Mouse (Mus musculus) left cerebral cortex, adult 18-20 months (tissue): ENCODE results near the gene Grid2. TPM values are rescaled to one million over a fixed set of nuclear protein-coding genes. Genes with fewer than 3 reads are reported as not detected.
"Not testable (repeated sequence)": the region's sequence is repeated elsewhere in the genome, so short reads cannot be mapped to it uniquely, and the experiment has no call there.

Experiments used
- DNase-seq, 2 experiments: peaks; one replicate each; pipeline ENCODE4 v3.0.0; 2021 to 2022; ENCODE audit warnings: low spot score in 2 of 2, mixed read lengths in 1 of 2
- long read RNA-seq, 2 experiments: library from polyadenylated mRNA; stranded (forward); transcript quantifications; one replicate each; pipeline ENCODE4 v2.0.0; 2021
- total RNA-seq, 2 experiments: library from RNA; stranded (reverse); gene quantifications; 2 replicates each; pipeline ENCODE4 v1.2.3; 2021

Gene Grid2
- total RNA-seq, result 10 to 100 TPM; 15.4 to 15.9 TPM
- long read RNA-seq, experiment 1, partial matches to known transcripts, result 1 of 3 reads
- long read RNA-seq, experiment 1, other reads (novel, unspliced or antisense), result 2 of 3 reads
- long read RNA-seq, experiment 2, partial matches to known transcripts, result 1 of 2 reads
- long read RNA-seq, experiment 2, other reads (novel, unspliced or antisense), result 1 of 2 reads

GRCm38 (mm10) chr6:63255826-63256555 lies at the start of gene Grid2:
Gene Grid2 (plus strand): TSS chr6:63255876.
- peak; percentile 52 to 71 for DNase-seq

- DNase-seq, result no peak
Observed at GRCm38 (mm10) chr6:63250738-63251137, 4.9 kb upstream of the Grid2 start.

- peak; percentile 51 to 61 for DNase-seq
Observed at GRCm38 (mm10) chr6:63256556-63257405, 1.1 kb downstream of the Grid2 start.

GRCm38 (mm10) chr6:63257406-63257845 lies 1.8 kb downstream of the Grid2 start:
- peak; percentile 47 to 70 for DNase-seq

GRCm38 (mm10) chr6:63257876-63258275 lies 2.2 kb downstream of the Grid2 start:
- peak; percentile 8 to 13 for DNase-seq

GRCm38 (mm10) chr6:63259764-63260163 lies 4.1 kb downstream of the Grid2 start:
- DNase-seq, result no peak

GRCm38 (mm10) chr6:63284419-63284818 lies 28.7 kb downstream of the Grid2 start:
- no peak for DNase-seq

GRCm38 (mm10) chr6:63342438-63343004 lies 86.8 kb downstream of the Grid2 start:
- no peak for DNase-seq

- DNase-seq, result no peak
Observed at GRCm38 (mm10) chr6:63347015-63347414, 91.3 kb downstream of the Grid2 start.

GRCm38 (mm10) chr6:63381061-63381611 lies 125.5 kb downstream of the Grid2 start:
- peak in 1 of 2 experiments; percentile 13 for DNase-seq

- DNase-seq, result no peak
Observed at GRCm38 (mm10) chr6:63401698-63402097, 146.0 kb downstream of the Grid2 start.

- no peak for DNase-seq
Observed at GRCm38 (mm10) chr6:63417534-63417933, 161.9 kb downstream of the Grid2 start.

- DNase-seq, result no peak
Observed at GRCm38 (mm10) chr6:63432751-63433150, 177.1 kb downstream of the Grid2 start.

GRCm38 (mm10) chr6:63448175-63448574 lies 192.5 kb downstream of the Grid2 start:
- DNase-seq, result no peak

- DNase-seq, result no peak
Observed at GRCm38 (mm10) chr6:63482141-63482540, 226.5 kb downstream of the Grid2 start.

GRCm38 (mm10) chr6:63515016-63515415 lies 259.3 kb downstream of the Grid2 start:
- DNase-seq, result no peak

- no peak for DNase-seq
Observed at GRCm38 (mm10) chr6:63515957-63516356, 260.3 kb downstream of the Grid2 start.

GRCm38 (mm10) chr6:63531751-63532150 lies 276.1 kb downstream of the Grid2 start:
- DNase-seq, result peak in 1 of 2 experiments; percentile 2

GRCm38 (mm10) chr6:63532901-63533300 lies 277.2 kb downstream of the Grid2 start:
- DNase-seq, result no peak

- no peak for DNase-seq
Observed at GRCm38 (mm10) chr6:63547741-63548140, 292.1 kb downstream of the Grid2 start.

- DNase-seq, result not testable (repeated sequence)
Observed at GRCm38 (mm10) chr6:63568741-63569140, 313.1 kb downstream of the Grid2 start.
